Mouse (Mus musculus): ENCODE data around the gene Cfap45. TPM values are rescaled to one million over a fixed set of nuclear protein-coding genes. Genes with fewer than 3 reads are reported as not detected.

Cfap45 gene
- total and polyA plus RNA-seq, 3 experiments: 0.40 TPM; not detected in 2

- DNase-seq (ENCODE audit: low read depth, low spot score): no peak
- Histone ChIP-seq H3K27ac (ENCODE audit: control insufficient read depth, low read depth, low read length) (no peak overlapping the region), H3K4me1 (ENCODE audit: control insufficient read depth in 1 of 2, insufficient read depth in 2 of 2, low read length in 2 of 2) (peaks cover 0 to 11% of the 10 kb centered on the region in 2 experiments; a peak in 2 of 4 replicates), H3K4me3 (ENCODE audit: control insufficient read depth in 1 of 2, insufficient read depth in 1 of 2, low read depth in 2 of 2, low read length in 2 of 2) (no peak overlapping the region), H3K79me2 (ENCODE audit: control insufficient read depth, insufficient read depth, low read length, poor library complexity) (no peaks in the 10 kb centered on the region; the same call in 1 of the 2 replicates), H3K27me3 (ENCODE audit: control insufficient read depth in 1 of 2, insufficient read depth in 2 of 2, low read length in 2 of 2) (peaks cover 0 to 4% of the 10 kb centered on the region in 2 experiments; a peak in 2 of 4 replicates), H3K9me3 (replicated peaks; ENCODE audit: insufficient read depth, low read length) (no peaks in the 10 kb centered on the region), H3K9ac (ENCODE audit: control insufficient read depth, low read depth, low read length, poor library complexity, severe bottlenecking) (no peak overlapping the region), H3K36me3 (ENCODE audit: control insufficient read depth in 1 of 2, insufficient read depth in 2 of 2, low read length in 2 of 2) (peaks cover 0 to 5% of the 10 kb centered on the region in 2 experiments; a peak in 2 of 4 replicates)
- TF ChIP-seq USF1 (IDR thresholded peaks at IDR 0.05; ENCODE audit: low read depth, low read length) (no peak), JUND (IDR thresholded peaks at IDR 0.05; ENCODE audit: low read depth, low read length) (no peak), MAZ (IDR thresholded peaks at IDR 0.05; ENCODE audit: low read depth, low read length) (no peak), MEF2A (IDR thresholded peaks at IDR 0.05; ENCODE audit: extremely low read depth, insufficient replicate concordance, low read depth, low read length, poor library complexity, severe bottlenecking) (no peak), POLR2A (IDR thresholded peaks at IDR 0.05; ENCODE audit: control insufficient read depth in 1 of 2, insufficient read depth in 1 of 2, low read depth in 1 of 2, low read length in 2 of 2, poor library complexity in 1 of 2) (no peak), EP300 (IDR thresholded peaks at IDR 0.05; ENCODE audit: low read depth in 1 of 2, low read length in 2 of 2) (no peak), SMC3 (IDR thresholded peaks at IDR 0.05; ENCODE audit: low read depth, low read length) (no peak)
These were observed 27.9 kb downstream of the Cfap45 start for GRCm38 (mm10) chr1:172548501-172548900.

GRCm38 (mm10) chr1:172549314-172549713, 28.7 kb downstream of the Cfap45 start:
- Histone ChIP-seq H3K27ac (ENCODE audit: control insufficient read depth, low read depth, low read length) (no peak overlapping the region), H3K4me3 (ENCODE audit: control insufficient read depth in 1 of 2, insufficient read depth in 1 of 2, low read depth in 2 of 2, low read length in 2 of 2) (no peak overlapping the region), H3K79me2 (ENCODE audit: control insufficient read depth, insufficient read depth, low read length, poor library complexity) (no peaks in the 10 kb centered on the region; the same call in 1 of the 2 replicates), H3K4me1 (ENCODE audit: control insufficient read depth in 1 of 2, insufficient read depth in 2 of 2, low read length in 2 of 2) (peaks cover 0 to 11% of the 10 kb centered on the region in 2 experiments; a peak in 2 of 4 replicates), H3K27me3 (ENCODE audit: control insufficient read depth in 1 of 2, insufficient read depth in 2 of 2, low read length in 2 of 2) (peaks cover 0 to 1% of the 10 kb centered on the region in 2 experiments; a peak in 1 of 4 replicates), H3K9me3 (replicated peaks; ENCODE audit: insufficient read depth, low read length) (no peaks in the 10 kb centered on the region), H3K9ac (ENCODE audit: control insufficient read depth, low read depth, low read length, poor library complexity, severe bottlenecking) (no peak overlapping the region), H3K36me3 (ENCODE audit: control insufficient read depth in 1 of 2, insufficient read depth in 2 of 2, low read length in 2 of 2) (peaks cover 0 to 5% of the 10 kb centered on the region in 2 experiments; a peak in 2 of 4 replicates)
- no peak for TF ChIP-seq MEF2A (IDR thresholded peaks at IDR 0.05; ENCODE audit: extremely low read depth, insufficient replicate concordance, low read depth, low read length, poor library complexity, severe bottlenecking)
- TF ChIP-seq MAX (IDR thresholded peaks at IDR 0.05; ENCODE audit: low read length): no peak
- TF ChIP-seq E2F4 (IDR thresholded peaks at IDR 0.05; ENCODE audit: borderline replicate concordance, low read depth, low read length): no peak
- TF ChIP-seq ZMIZ1 (IDR thresholded peaks at IDR 0.05; ENCODE audit: low read depth, low read length): no peak
- TF ChIP-seq TCF12 (IDR thresholded peaks at IDR 0.05; ENCODE audit: low read depth, low read length): no peak
- no peak for TF ChIP-seq MAZ (IDR thresholded peaks at IDR 0.05; ENCODE audit: low read depth, low read length)
- TF ChIP-seq MXI1 (IDR thresholded peaks at IDR 0.05; ENCODE audit: low read depth, low read length): no peak
- no peak for TF ChIP-seq TAL1 (IDR thresholded peaks at IDR 0.05; ENCODE audit: low read length)
- no peak for TF ChIP-seq POLR2AphosphoS5 (IDR thresholded peaks at IDR 0.05; ENCODE audit: borderline replicate concordance, low read depth, low read length)
- no peak for TF ChIP-seq SIN3A (IDR thresholded peaks at IDR 0.05; ENCODE audit: low read length)
- TF ChIP-seq EP300 (IDR thresholded peaks at IDR 0.05; ENCODE audit: low read depth in 1 of 2, low read length in 2 of 2): no peak
- no peak for TF ChIP-seq CHD1 (IDR thresholded peaks at IDR 0.05; ENCODE audit: low read depth, low read length)
- no peak for TF ChIP-seq RAD21 (IDR thresholded peaks at IDR 0.05; ENCODE audit: low read depth, low read length)
- no peak for TF ChIP-seq ETS1 (IDR thresholded peaks at IDR 0.05; ENCODE audit: low read depth, low read length)
- TF ChIP-seq GABPA (IDR thresholded peaks at IDR 0.05; ENCODE audit: low read depth, low read length): no peak
- DNase-seq (ENCODE audit: low read depth, low spot score): no peak
